Mouse (Mus musculus) thymus, adult 2 months (tissue): Measurements from ENCODE around the gene Tiam2.

Experiments used
- CTCF ChIP-seq: fragments of 200-500 bp; IDR thresholded peaks from 2 replicates; pipeline ENCODE4 v1.5.1; 2012; ENCODE audit warnings: mild to moderate bottlenecking, control low read depth, low read length, moderate library complexity, borderline replicate concordance; ENCODE audit not compliant: control insufficient read depth, poor library complexity, insufficient read depth; ENCODE audit errors: extremely low read depth
- POLR2A ChIP-seq: fragments of 200-500 bp; IDR thresholded peaks from 2 replicates; pipeline ENCODE4 v1.6.1; 2012; ENCODE audit warnings: mild to moderate bottlenecking, low read length, control low read depth, moderate library complexity; ENCODE audit not compliant: control insufficient read depth, poor library complexity, insufficient read depth; ENCODE audit errors: extremely low read depth

- TF ChIP-seq POLR2A: no peak
- no peak for TF ChIP-seq CTCF
These were observed 205.9 kb downstream of the Tiam2 start, which contains the start of gene Cldn20 for GRCm38 (mm10) chr17:3532254-3532653.
